Mouse (Mus musculus) ES-Bruce4 (cell line): ENCODE measurements around the gene Exo1. TPM values are rescaled to one million over a fixed set of nuclear protein-coding genes. Genes with fewer than 3 reads are reported as not detected.

Experiments
- H3K27ac ChIP-seq: 2 replicates; pipeline ENCODE4 v1.5.1; 2012; ENCODE audit warnings: low read length, inconsistent platforms; ENCODE audit not compliant: insufficient read depth
- H3K27me3 ChIP-seq: 2 replicates; pipeline ENCODE4 v1.6.1; 2012; ENCODE audit warnings: mild to moderate bottlenecking, low read length, inconsistent platforms; ENCODE audit not compliant: control insufficient read depth, poor library complexity, insufficient read depth, severe bottlenecking
- H3K36me3 ChIP-seq: 2 replicates; pipeline ENCODE4 v1.6.1; 2012; ENCODE audit warnings: inconsistent platforms, mild to moderate bottlenecking, low read length, moderate library complexity; ENCODE audit not compliant: control insufficient read depth, poor library complexity, insufficient read depth, severe bottlenecking
- H3K4me1 ChIP-seq: one replicate; pipeline ENCODE4 v1.8.1; 2011; ENCODE audit warnings: low read length; ENCODE audit not compliant: control insufficient read depth, insufficient read depth
- H3K4me3 ChIP-seq: 2 replicates; pipeline ENCODE4 v1.5.1; 2011; ENCODE audit warnings: low read depth, mild to moderate bottlenecking, low read length
- H3K9ac ChIP-seq: 2 replicates; pipeline ENCODE4 v1.6.1; 2012; ENCODE audit warnings: low read depth, mild to moderate bottlenecking, inconsistent platforms; ENCODE audit not compliant: poor library complexity, severe bottlenecking
- H3K9me3 ChIP-seq: replicated peaks from 2 replicates; pipeline ENCODE4 v1.6.1; 2012; ENCODE audit warnings: mild to moderate bottlenecking, low read length, inconsistent platforms; ENCODE audit not compliant: control insufficient read depth, poor library complexity, insufficient read depth, severe bottlenecking
- CTCF ChIP-seq: IDR thresholded peaks from one replicate; pipeline ENCODE4 v1.8.1; 2011; ENCODE audit warnings: low read depth, low read length
- EP300 ChIP-seq: IDR thresholded peaks from 2 replicates; pipeline ENCODE4 v1.6.1; 2011; ENCODE audit warnings: low read depth, low read length; ENCODE audit not compliant: insufficient read depth
- POLR2A ChIP-seq: IDR thresholded peaks from one replicate; pipeline ENCODE4 v1.8.1; 2011; ENCODE audit warnings: low read length; ENCODE audit not compliant: insufficient read depth
- polyA plus RNA-seq: library from polyadenylated mRNA; stranded (reverse); fragments of >200 nt; gene quantifications from 2 replicates; pipeline ENCODE4 v1.2.4, GENCODE M21; 2011; ENCODE audit warnings: low read depth; ENCODE audit not compliant: missing spikeins, insufficient read depth, insufficient read length

The Exo1 gene
- polyA plus RNA-seq, 1 experiment, result 88.4 TPM

GRCm38 (mm10) chr1:175938731-175939130 lies 58.4 kb downstream of the Exo1 start:
- no peak overlapping the region for H3K27ac ChIP-seq
- H3K36me3 ChIP-seq, result no peaks in the 10 kb centered on the region
- no peaks in the 10 kb centered on the region for H3K9me3 ChIP-seq
- H3K4me3 ChIP-seq, result no peak overlapping the region
- no peaks in the 10 kb centered on the region for H3K27me3 ChIP-seq
- TF ChIP-seq POLR2A, result no peak
- TF ChIP-seq CTCF, result no peak
- TF ChIP-seq EP300, result no peak
- no peak overlapping the region for H3K9ac ChIP-seq
- no peaks in the 10 kb centered on the region for H3K4me1 ChIP-seq

- H3K9ac ChIP-seq, result no peak overlapping the region
- H3K36me3 ChIP-seq, result no peaks in the 10 kb centered on the region
- H3K4me3 ChIP-seq, result no peak overlapping the region
- no peaks in the 10 kb centered on the region for H3K27me3 ChIP-seq
- H3K9me3 ChIP-seq, result no peaks in the 10 kb centered on the region
- no peaks in the 10 kb centered on the region for H3K4me1 ChIP-seq
- no peak overlapping the region for H3K27ac ChIP-seq
- TF ChIP-seq POLR2A (no peak), EP300 (no peak), CTCF (no peak)
These were observed 62.8 kb downstream of the Exo1 start for GRCm38 (mm10) chr1:175943168-175943567.

GRCm38 (mm10) chr1:175946718-175947315 lies 66.4 kb downstream of the Exo1 start:
- H3K4me3 ChIP-seq, result no peak overlapping the region
- no peak overlapping the region for H3K9ac ChIP-seq
- H3K27ac ChIP-seq, result no peak overlapping the region
- TF ChIP-seq CTCF, result no peak
- TF ChIP-seq POLR2A, result no peak
- no peak for TF ChIP-seq EP300
- no peaks in the 10 kb centered on the region for H3K27me3 ChIP-seq
- H3K36me3 ChIP-seq, result no peaks in the 10 kb centered on the region
- H3K9me3 ChIP-seq, result no peaks in the 10 kb centered on the region
- no peaks in the 10 kb centered on the region for H3K4me1 ChIP-seq

GRCm38 (mm10) chr1:175950421-175950820 lies 70.0 kb downstream of the Exo1 start:
- Histone ChIP-seq H3K4me3 (no peak overlapping the region), H3K27ac (no peak overlapping the region), H3K4me1 (no peaks in the 10 kb centered on the region), H3K36me3 (no peaks in the 10 kb centered on the region), H3K9me3 (no peaks in the 10 kb centered on the region), H3K9ac (no peak overlapping the region), H3K27me3 (no peaks in the 10 kb centered on the region)
- no peak for TF ChIP-seq EP300
- no peak for TF ChIP-seq CTCF
- no peak for TF ChIP-seq POLR2A

GRCm38 (mm10) chr1:175950851-175951250 lies 70.5 kb downstream of the Exo1 start:
- no peak overlapping the region for H3K4me3 ChIP-seq
- H3K9ac ChIP-seq, result no peak overlapping the region
- no peaks in the 10 kb centered on the region for H3K27me3 ChIP-seq
- H3K4me1 ChIP-seq, result no peaks in the 10 kb centered on the region
- no peak overlapping the region for H3K27ac ChIP-seq
- TF ChIP-seq CTCF (no peak), EP300 (no peak), POLR2A (no peak)
- no peaks in the 10 kb centered on the region for H3K9me3 ChIP-seq
- H3K36me3 ChIP-seq, result no peaks in the 10 kb centered on the region

GRCm38 (mm10) chr1:175961786-175962185 lies 81.4 kb downstream of the Exo1 start:
- Histone ChIP-seq H3K4me3 (no peak overlapping the region), H3K4me1 (no peaks in the 10 kb centered on the region), H3K27ac (no peak overlapping the region), H3K27me3 (no peaks in the 10 kb centered on the region), H3K9me3 (peaks cover 5% of the 10 kb centered on the region), H3K9ac (no peak overlapping the region), H3K36me3 (no peaks in the 10 kb centered on the region)
- TF ChIP-seq EP300 (no peak), POLR2A (no peak)

Other genes with a start within 250 kb of the Exo1 start
- 1.7 and 1.9 TPM in 2 replicates for gene Opn3, start 187.8 kb upstream of the Exo1 start, polyA plus RNA-seq
- gene Chml, start 187.7 kb upstream of the Exo1 start, polyA plus RNA-seq, result 12.0 and 13.7 TPM in 2 replicates
- not detected in 2 replicates for gene Wdr64, start 182.0 kb upstream of the Exo1 start, polyA plus RNA-seq
- 0.37 and 0.55 TPM in 2 replicates for gene Gm38100, start 39.7 kb downstream of the Exo1 start, polyA plus RNA-seq
- gene Rbm8a2, start 98.5 kb downstream of the Exo1 start, polyA plus RNA-seq, result 1.6 and 2.3 TPM in 2 replicates